11 mouse cellular contexts compared by ENCODE assay signal in the genomic region with DNA sequence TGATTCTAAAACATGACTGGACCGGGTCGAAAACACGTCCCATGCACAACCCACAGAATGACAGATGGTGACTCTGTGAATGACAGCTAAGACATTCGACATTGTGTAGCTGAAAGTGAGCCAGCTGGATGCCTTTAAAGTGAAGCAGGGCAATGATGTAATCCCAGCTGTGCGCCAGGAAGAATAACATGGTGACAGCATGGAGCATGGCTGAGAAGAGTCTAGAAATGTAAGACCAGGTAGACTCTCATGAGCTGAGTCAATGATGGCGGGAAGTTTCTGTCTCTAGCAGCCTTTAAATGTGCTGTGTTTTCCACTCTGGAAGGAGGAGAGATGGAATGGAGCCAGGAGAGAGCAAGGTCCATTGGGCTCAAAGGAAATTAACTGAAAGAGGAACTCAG.
DNase-seq lines count a peak whose midpoint lies in the region; ATAC-seq lines count a peak whose summit lies in the region.
"Had no signal": no experiment of that assay in that cellular context is flagged by ENCODE, and none has a peak within 500 bp of the region (broad histone marks: within the 10 kb centered on the region; RNA-seq: fewer than 3 reads in every experiment).

No protein-coding gene starts in this region.

- no peaks in the 10 kb centered on the region for H3K36me3 ChIP-seq in forebrain, embryonic 15.5 days
- no peaks in the 10 kb centered on the region for H3K36me3 ChIP-seq in forebrain, embryonic 12.5 days (replicated peaks)
- H3K36me3 ChIP-seq in midbrain, embryonic 14.5 days (ENCODE audit: control insufficient read depth, insufficient read depth, low read length), result no peaks in the 10 kb centered on the region
- no peaks in the 10 kb centered on the region for H3K36me3 ChIP-seq in midbrain, embryonic 16.5 days (ENCODE audit: control insufficient read depth, insufficient read depth, low read length)
- H3K36me3 ChIP-seq: intestine, embryonic 15.5 days; midbrain, embryonic 10.5 days had no signal

- DNase-seq in midbrain, embryonic 14.5 days, result peak; percentile 28
- DNase-seq in kidney, postnatal 14 days, result peak; percentile 78
- peak; percentile 4 for DNase-seq in skeletal muscle tissue, adult 2 months (ENCODE audit: low read depth, low spot score)
- DNase-seq in ovary, postnatal 36 days (ENCODE audit: low spot score), result no peak
- DNase-seq in T-cell, adult 2 months (ENCODE audit: low spot score), result no peak
- DNase-seq: thymus, postnatal 36 days had no signal

- H3K27me3 ChIP-seq in forebrain, embryonic 15.5 days, result no peaks in the 10 kb centered on the region
- no peaks in the 10 kb centered on the region for H3K27me3 ChIP-seq in forebrain, embryonic 12.5 days
- H3K27me3 ChIP-seq in midbrain, embryonic 14.5 days (ENCODE audit: control insufficient read depth, insufficient read depth, low read length), result no peaks in the 10 kb centered on the region
- H3K27me3 ChIP-seq in midbrain, embryonic 16.5 days (ENCODE audit: control insufficient read depth, insufficient read depth, low read depth, low read length), result no peaks in the 10 kb centered on the region
- H3K27me3 ChIP-seq: intestine, embryonic 15.5 days had no signal

- H3K4me2 ChIP-seq in forebrain, embryonic 15.5 days (replicated peaks), result no peak overlapping the region
- no peak overlapping the region for H3K4me2 ChIP-seq in forebrain, embryonic 12.5 days
- no peak overlapping the region for H3K4me2 ChIP-seq in midbrain, embryonic 14.5 days (ENCODE audit: low read length)
- no peak overlapping the region for H3K4me2 ChIP-seq in midbrain, embryonic 16.5 days (ENCODE audit: low read length)
- H3K4me2 ChIP-seq: intestine, embryonic 15.5 days had no signal

- H3K4me1 ChIP-seq in forebrain, embryonic 15.5 days, result peaks cover 31% of the 10 kb centered on the region
- H3K4me1 ChIP-seq in forebrain, embryonic 12.5 days, result peaks cover 10% of the 10 kb centered on the region
- peaks cover 10% of the 10 kb centered on the region for H3K4me1 ChIP-seq in midbrain, embryonic 14.5 days (ENCODE audit: control insufficient read depth, insufficient read depth, low read length)
- peaks cover 6% of the 10 kb centered on the region for H3K4me1 ChIP-seq in midbrain, embryonic 16.5 days (ENCODE audit: control insufficient read depth, insufficient read depth, low read length)

- 35% methylated on average over 6 of the region's 6 CpGs for WGBS in forebrain, embryonic 15.5 days
- WGBS in forebrain, embryonic 12.5 days, result 81% methylated on average over 6 of the region's 6 CpGs
- WGBS in midbrain, embryonic 14.5 days, result 59% methylated on average over 6 of the region's 6 CpGs
- WGBS in midbrain, embryonic 16.5 days, result 56% methylated on average over 6 of the region's 6 CpGs

- H3K4me3 ChIP-seq in forebrain, embryonic 15.5 days, result no peak overlapping the region
- no peak overlapping the region for H3K4me3 ChIP-seq in forebrain, embryonic 12.5 days (replicated peaks)
- no peak overlapping the region for H3K4me3 ChIP-seq in midbrain, embryonic 14.5 days (replicated peaks; ENCODE audit: low read depth, low read length)
- no peak overlapping the region for H3K4me3 ChIP-seq in midbrain, embryonic 16.5 days (ENCODE audit: low read depth, low read length)
- H3K4me3 ChIP-seq: intestine, embryonic 15.5 days; midbrain, embryonic 10.5 days had no signal

- H3K27ac ChIP-seq in forebrain, embryonic 15.5 days (replicated peaks), result no peak overlapping the region
- no peak overlapping the region for H3K27ac ChIP-seq in forebrain, embryonic 12.5 days
- H3K27ac ChIP-seq in midbrain, embryonic 14.5 days (replicated peaks; ENCODE audit: low read depth, low read length), result no peak overlapping the region
- H3K27ac ChIP-seq in midbrain, embryonic 16.5 days (ENCODE audit: low read length), result no peak overlapping the region
- H3K27ac ChIP-seq: intestine, embryonic 15.5 days; midbrain, embryonic 10.5 days had no signal

- no peaks in the 10 kb centered on the region for H3K9me3 ChIP-seq in forebrain, embryonic 15.5 days
- no peaks in the 10 kb centered on the region for H3K9me3 ChIP-seq in forebrain, embryonic 12.5 days
- no peaks in the 10 kb centered on the region for H3K9me3 ChIP-seq in midbrain, embryonic 14.5 days (ENCODE audit: control insufficient read depth, low read length)
- H3K9me3 ChIP-seq in midbrain, embryonic 16.5 days (replicated peaks; ENCODE audit: control insufficient read depth, low read length, poor library complexity, severe bottlenecking), result no peaks in the 10 kb centered on the region
- H3K9me3 ChIP-seq: intestine, embryonic 15.5 days; midbrain, embryonic 10.5 days had no signal

- H3K9ac ChIP-seq in forebrain, embryonic 15.5 days (replicated peaks), result no peak overlapping the region
- no peak overlapping the region for H3K9ac ChIP-seq in forebrain, embryonic 12.5 days
- no peak overlapping the region for H3K9ac ChIP-seq in midbrain, embryonic 14.5 days (replicated peaks; ENCODE audit: low read length)
- H3K9ac ChIP-seq in midbrain, embryonic 16.5 days (ENCODE audit: low read depth, low read length), result no peak overlapping the region
- H3K9ac ChIP-seq: intestine, embryonic 15.5 days had no signal

- 0 out of 2 replicates have a peak, but pooled peaks have one; percentile 38 for ATAC-seq in forebrain, embryonic 15.5 days (replicated peaks)
- no peak for ATAC-seq in forebrain, embryonic 12.5 days (ENCODE audit: low FRiP score)
- no peak for ATAC-seq in midbrain, embryonic 14.5 days (ENCODE audit: low FRiP score, low TSS enrichment)
- ATAC-seq in midbrain, embryonic 16.5 days, result no peak
- ATAC-seq: intestine, embryonic 15.5 days had no signal

Comparison
In these comparisons a context has a peak if more than half of its experiments do, and no peak if none do; other contexts are left out.
1. DNase-seq: peak in midbrain, embryonic 14.5 days (single experiment), kidney, postnatal 14 days (single experiment) and skeletal muscle tissue, adult 2 months (single experiment); none in ovary, postnatal 36 days (single experiment) and T-cell, adult 2 months (single experiment).